Mouse (Mus musculus) myocyte (in vitro differentiated cells): ENCODE results near the gene Kat8. TPM values are rescaled to one million over a fixed set of nuclear protein-coding genes. Genes with fewer than 3 reads are reported as not detected.

Experiments used
- H3K27me3 ChIP-seq: one replicate; pipeline ENCODE4 v1.6.1; 2011; ENCODE audit not compliant: control insufficient read depth, insufficient read depth, insufficient read length
- H3K36me3 ChIP-seq: one replicate; pipeline ENCODE4 v1.6.1; 2011; ENCODE audit not compliant: control insufficient read depth, insufficient read depth
- H3K4me2 ChIP-seq: one replicate; pipeline ENCODE4 v1.6.1; 2011; ENCODE audit warnings: low read depth, control low read depth
- H3K4me3 ChIP-seq: one replicate; pipeline ENCODE4 v1.5.1; 2011; ENCODE audit warnings: mild to moderate bottlenecking, control low read depth, moderate library complexity
- H3K79me2 ChIP-seq: one replicate; pipeline ENCODE4 v1.6.1; 2011; ENCODE audit not compliant: control insufficient read depth, insufficient read depth
- H3ac ChIP-seq: one replicate; pipeline ENCODE4 v1.6.1; 2011; ENCODE audit not compliant: control insufficient read depth, insufficient read length
- CEBPB ChIP-seq: IDR thresholded peaks from 2 replicates; pipeline ENCODE4 v1.6.1; 2011; ENCODE audit warnings: mild to moderate bottlenecking, moderate library complexity; ENCODE audit not compliant: poor library complexity, insufficient read depth, severe bottlenecking
- E2F4 ChIP-seq: IDR thresholded peaks from one replicate; pipeline ENCODE4 v1.6.1; 2011; ENCODE audit warnings: mild to moderate bottlenecking, control low read depth, moderate library complexity; ENCODE audit not compliant: insufficient read depth
- MAX ChIP-seq: IDR thresholded peaks from one replicate; pipeline ENCODE4 v1.6.1; 2011; ENCODE audit warnings: low read depth, mild to moderate bottlenecking, control low read depth
- MYOD1 ChIP-seq, 3 experiments: IDR thresholded peaks; one replicate each; pipeline ENCODE4 v1.6.1; 2011; ENCODE audit warnings: control low read depth in 2 of 3, low read depth in 2 of 3, mild to moderate bottlenecking in 2 of 3, moderate library complexity in 1 of 3; ENCODE audit not compliant: insufficient read length in 2 of 3, control insufficient read depth in 1 of 3
- MYOG ChIP-seq, 3 experiments: IDR thresholded peaks; one replicate each; pipeline ENCODE4 v1.6.1; 2011; ENCODE audit warnings: control low read depth in 2 of 3, low read depth in 2 of 3, mild to moderate bottlenecking in 2 of 3; ENCODE audit not compliant: insufficient read length in 2 of 3, control insufficient read depth in 1 of 3, insufficient read depth in 1 of 3
- POLR2A ChIP-seq: IDR thresholded peaks from one replicate; pipeline ENCODE4 v1.6.1; 2011; ENCODE audit warnings: low read depth, mild to moderate bottlenecking, control low read depth, moderate library complexity; ENCODE audit not compliant: insufficient read length
- POLR2AphosphoS2 ChIP-seq: IDR thresholded peaks from one replicate; pipeline ENCODE4 v1.6.1; 2011; ENCODE audit warnings: low read depth, control low read depth; ENCODE audit not compliant: insufficient read length
- REST ChIP-seq: IDR thresholded peaks from one replicate; pipeline ENCODE4 v1.6.1; 2011; ENCODE audit warnings: mild to moderate bottlenecking, control low read depth, moderate library complexity; ENCODE audit not compliant: insufficient read depth, insufficient read length
- SRF ChIP-seq: IDR thresholded peaks from one replicate; pipeline ENCODE4 v1.6.1; 2011; ENCODE audit warnings: low read depth; ENCODE audit not compliant: control insufficient read depth, insufficient read length
- TCF12 ChIP-seq: IDR thresholded peaks from one replicate; pipeline ENCODE4 v1.6.1; 2011; ENCODE audit warnings: mild to moderate bottlenecking, control low read depth; ENCODE audit not compliant: poor library complexity, insufficient read depth, severe bottlenecking
- TCF3 ChIP-seq: IDR thresholded peaks from one replicate; pipeline ENCODE4 v1.6.1; 2011; ENCODE audit warnings: low read depth, control low read depth; ENCODE audit not compliant: insufficient read length
- USF1 ChIP-seq: IDR thresholded peaks from one replicate; pipeline ENCODE4 v1.6.1; 2011; ENCODE audit warnings: low read depth, mild to moderate bottlenecking, control low read depth, moderate library complexity
- polyA plus RNA-seq: library from polyadenylated mRNA; unstranded; fragments of >200 nt; fragmentation: generic; extraction: Trizol; gene quantifications from one replicate; pipeline ENCODE4 v1.2.1, GENCODE M21; 2012; ENCODE audit warnings: missing spikeins

The Kat8 gene
- polyA plus RNA-seq, 1 experiment: 26.4 TPM

- no peak for TF ChIP-seq TCF12
- no peak overlapping the region for H3K4me3 ChIP-seq
- H3K79me2 ChIP-seq: no peaks in the 10 kb centered on the region
- H3K4me2 ChIP-seq: no peak overlapping the region
- no peaks in the 10 kb centered on the region for H3K27me3 ChIP-seq
- H3K36me3 ChIP-seq: no peaks in the 10 kb centered on the region
- H3ac ChIP-seq: no peak overlapping the region
These were observed 18.3 kb downstream of the Kat8 start for GRCm38 (mm10) chr7:127930636-127931035.

- H3K4me2 ChIP-seq: peak overlapping the region; percentile 55
- H3K36me3 ChIP-seq: no peaks in the 10 kb centered on the region
- no peak overlapping the region for H3K4me3 ChIP-seq
- no peak overlapping the region for H3ac ChIP-seq
- no peaks in the 10 kb centered on the region for H3K79me2 ChIP-seq
- no peaks in the 10 kb centered on the region for H3K27me3 ChIP-seq
- TF ChIP-seq MYOD1 (IDR thresholded peaks at IDR 0.05; ENCODE audit: control insufficient read depth in 1 of 3, insufficient read length in 2 of 3, low read depth in 2 of 3): peak in 2 of 3 experiments; percentile 4 to 11
- no peak for TF ChIP-seq TCF12
- peak; percentile 91 for TF ChIP-seq USF1
- TF ChIP-seq MYOG (IDR thresholded peaks at IDR 0.05; ENCODE audit: control insufficient read depth in 1 of 3, insufficient read depth in 1 of 3, insufficient read length in 2 of 3, low read depth in 2 of 3): no peak
These were observed 19.2 kb downstream of the Kat8 start for GRCm38 (mm10) chr7:127931351-127932135.

GRCm38 (mm10) chr7:127932273-127933031 lies 20.1 kb downstream of the Kat8 start:
- no peaks in the 10 kb centered on the region for H3K36me3 ChIP-seq
- TF ChIP-seq POLR2AphosphoS2 (no peak), USF1 (peak; percentile 27), MYOD1 (IDR thresholded peaks at IDR 0.05; ENCODE audit: control insufficient read depth in 1 of 3, insufficient read length in 2 of 3, low read depth in 2 of 3) (peak; percentile 41 to 98 (median 91)), MAX (peak; percentile 53), CEBPB (no peak), SRF (no peak), POLR2A (no peak), REST (no peak), TCF3 (peak; percentile 68), TCF12 (peak; percentile 81), E2F4 (no peak), MYOG (IDR thresholded peaks at IDR 0.05; ENCODE audit: control insufficient read depth in 1 of 3, insufficient read depth in 1 of 3, insufficient read length in 2 of 3, low read depth in 2 of 3) (peak; percentile 75 to 98 (median 86))
- H3K27me3 ChIP-seq: no peaks in the 10 kb centered on the region
- H3K4me3 ChIP-seq: no peak overlapping the region
- no peak overlapping the region for H3ac ChIP-seq
- H3K79me2 ChIP-seq: no peaks in the 10 kb centered on the region
- peak overlapping the region; percentile 55 for H3K4me2 ChIP-seq

GRCm38 (mm10) chr7:127934075-127934474 lies 21.8 kb downstream of the Kat8 start:
- Histone ChIP-seq H3K36me3 (no peaks in the 10 kb centered on the region), H3K79me2 (no peaks in the 10 kb centered on the region), H3K4me2 (no peak overlapping the region), H3K27me3 (no peaks in the 10 kb centered on the region), H3K4me3 (peak overlapping the region; percentile 27), H3ac (no peak overlapping the region)
- TF ChIP-seq SRF: no peak
- no peak for TF ChIP-seq MYOG (IDR thresholded peaks at IDR 0.05; ENCODE audit: control insufficient read depth in 1 of 3, insufficient read depth in 1 of 3, insufficient read length in 2 of 3, low read depth in 2 of 3)
- no peak for TF ChIP-seq POLR2A
- TF ChIP-seq MYOD1 (IDR thresholded peaks at IDR 0.05; ENCODE audit: control insufficient read depth in 1 of 3, insufficient read length in 2 of 3, low read depth in 2 of 3): no peak
- no peak for TF ChIP-seq TCF3
- TF ChIP-seq POLR2AphosphoS2: no peak
- TF ChIP-seq MAX: no peak
- TF ChIP-seq E2F4: no peak
- no peak for TF ChIP-seq USF1
- TF ChIP-seq CEBPB: no peak
- no peak for TF ChIP-seq TCF12
- TF ChIP-seq REST: no peak
